Mouse (Mus musculus) embryonic facial prominence, embryonic 11.5 days (tissue): ENCODE measurements at regions not wholly inside any gene's neighbourhood (a gene's known extent, or its start where the extent isn't known, plus 50 kb on each side); places are given as distances from the start of the nearest gene placed in this dataset.

Experiments used
- ATAC-seq: fragments of 200-750 bp; cut with Nextera tagmentation; replicated peaks from 2 replicates; pipeline ENCODE4 v1.8.0; 2017; ENCODE audit warnings: low read depth; ENCODE audit not compliant: insufficient number of reproducible peaks, low FRiP score, low TSS enrichment
- DNase-seq: peaks from one replicate; pipeline ENCODE4 v3.0.0-alpha.2; 2015; ENCODE audit warnings: low spot score
- H3K27ac ChIP-seq: fragments of 300-500 bp; sonication (generic); replicated peaks from 2 replicates; pipeline ENCODE4 v1.5.1; 2014; ENCODE audit warnings: mild to moderate bottlenecking, low read depth, low read length, control low read depth
- H3K27me3 ChIP-seq: fragments of 300-500 bp; sonication (generic); 2 replicates; pipeline ENCODE4 v1.6.1; 2014; ENCODE audit warnings: mild to moderate bottlenecking, low read length, moderate library complexity, mixed read lengths; ENCODE audit not compliant: control insufficient read depth, insufficient read depth
- H3K36me3 ChIP-seq: fragments of 300-500 bp; sonication (generic); replicated peaks from 2 replicates; pipeline ENCODE4 v1.6.1; 2014; ENCODE audit warnings: low read depth, mild to moderate bottlenecking, low read length, moderate library complexity, mixed read lengths; ENCODE audit not compliant: control insufficient read depth, insufficient read depth
- H3K4me1 ChIP-seq: fragments of 300-500 bp; sonication (generic); 2 replicates; pipeline ENCODE4 v1.6.1; 2014; ENCODE audit warnings: low read length, mixed read lengths; ENCODE audit not compliant: control insufficient read depth, insufficient read depth
- H3K4me2 ChIP-seq: fragments of 300-500 bp; sonication (generic); 2 replicates; pipeline ENCODE4 v1.6.1; 2014; ENCODE audit warnings: low read depth, mild to moderate bottlenecking, control low read depth, low read length, moderate library complexity
- H3K4me3 ChIP-seq: fragments of 300-500 bp; sonication (generic); 2 replicates; pipeline ENCODE4 v1.5.1; 2014; ENCODE audit warnings: low read depth, low read length, control low read depth
- H3K9ac ChIP-seq: fragments of 300-500 bp; sonication (generic); replicated peaks from 2 replicates; pipeline ENCODE4 v1.6.1; 2014; ENCODE audit warnings: mild to moderate bottlenecking, control low read depth, low read length
- H3K9me3 ChIP-seq: fragments of 300-500 bp; sonication (generic); replicated peaks from 2 replicates; pipeline ENCODE4 v1.6.1; 2016; ENCODE audit warnings: mild to moderate bottlenecking, low read length, inconsistent platforms, mixed read lengths; ENCODE audit not compliant: control insufficient read depth
- WGBS: fragments of 180-500 bp; shearing (Covaris S2); extraction: QIAGEN DNeasy Blood & Tissue Kit; methylation state at CpG from one replicate; pipeline ENCODE4 v1.1.7; 2014; 5-methylcytosine and 5-hydroxymethylcytosine counted together

GRCm38 (mm10) chr15:50942429-50942828 lies 2942.3 kb upstream of the Gm7489 start:
- no peaks in the 10 kb centered on the region for H3K4me1 ChIP-seq
- ATAC-seq (no peak), DNase-seq (no peak)
- WGBS, result 92% methylated on average over 5 of the region's 5 CpGs
- no peak overlapping the region for H3K27ac ChIP-seq
- H3K9ac ChIP-seq, result no peak overlapping the region
- H3K4me2 ChIP-seq, result no peak overlapping the region
- no peaks in the 10 kb centered on the region for H3K9me3 ChIP-seq
- H3K27me3 ChIP-seq, result no peaks in the 10 kb centered on the region
- H3K36me3 ChIP-seq, result no peaks in the 10 kb centered on the region
- H3K4me3 ChIP-seq, result no peak overlapping the region

- Histone ChIP-seq H3K36me3 (no peaks in the 10 kb centered on the region), H3K4me2 (no peak overlapping the region), H3K4me3 (no peak overlapping the region), H3K27ac (no peak overlapping the region), H3K9me3 (no peaks in the 10 kb centered on the region), H3K4me1 (no peaks in the 10 kb centered on the region), H3K27me3 (no peaks in the 10 kb centered on the region), H3K9ac (no peak overlapping the region)
- WGBS, result 94% methylated on average over 4 of the region's 4 CpGs
- ATAC-seq (no peak), DNase-seq (no peak)
Measured at GRCm38 (mm10) chr15:50944976-50945375, 2939.7 kb upstream of the Gm7489 start.

GRCm38 (mm10) chr15:50959109-50959508 lies 2925.6 kb upstream of the Gm7489 start:
- no peak overlapping the region for H3K9ac ChIP-seq
- H3K9me3 ChIP-seq, result no peaks in the 10 kb centered on the region
- H3K36me3 ChIP-seq, result no peaks in the 10 kb centered on the region
- 88% methylated on average over 3 of the region's 3 CpGs for WGBS
- H3K4me1 ChIP-seq, result no peaks in the 10 kb centered on the region
- DNase-seq, result no peak
- no peak for ATAC-seq
- no peak overlapping the region for H3K27ac ChIP-seq
- no peak overlapping the region for H3K4me2 ChIP-seq
- no peak overlapping the region for H3K4me3 ChIP-seq
- no peaks in the 10 kb centered on the region for H3K27me3 ChIP-seq

- H3K4me1 ChIP-seq, result no peaks in the 10 kb centered on the region
- 55% methylated on average over 5 of the region's 5 CpGs for WGBS
- H3K4me2 ChIP-seq, result no peak overlapping the region
- H3K27me3 ChIP-seq, result no peaks in the 10 kb centered on the region
- no peak overlapping the region for H3K9ac ChIP-seq
- DNase-seq (no peak), ATAC-seq (no peak; the same call in 1 of the 2 replicates)
- H3K9me3 ChIP-seq, result no peaks in the 10 kb centered on the region
- no peak overlapping the region for H3K27ac ChIP-seq
- no peaks in the 10 kb centered on the region for H3K36me3 ChIP-seq
- H3K4me3 ChIP-seq, result no peak overlapping the region
Measured at GRCm38 (mm10) chr15:50963606-50964005, 2921.1 kb upstream of the Gm7489 start.

- H3K27ac ChIP-seq, result no peak overlapping the region
- no peaks in the 10 kb centered on the region for H3K36me3 ChIP-seq
- ATAC-seq, result no peak
- 91% methylated on average over 2 of the region's 2 CpGs for WGBS
- no peaks in the 10 kb centered on the region for H3K27me3 ChIP-seq
- H3K4me1 ChIP-seq, result no peaks in the 10 kb centered on the region
- DNase-seq, result no peak
- no peak overlapping the region for H3K4me3 ChIP-seq
- H3K4me2 ChIP-seq, result no peak overlapping the region
- no peaks in the 10 kb centered on the region for H3K9me3 ChIP-seq
- H3K9ac ChIP-seq, result no peak overlapping the region
Measured at GRCm38 (mm10) chr15:50964236-50964635, 2920.5 kb upstream of the Gm7489 start.

GRCm38 (mm10) chr15:50967176-50967575 lies 2917.5 kb upstream of the Gm7489 start:
- WGBS, result 75% methylated on average over 2 of the region's 2 CpGs
- no peaks in the 10 kb centered on the region for H3K36me3 ChIP-seq
- no peak overlapping the region for H3K4me3 ChIP-seq
- H3K9ac ChIP-seq, result no peak overlapping the region
- ATAC-seq (no peak), DNase-seq (no peak)
- H3K4me1 ChIP-seq, result no peaks in the 10 kb centered on the region
- H3K27me3 ChIP-seq, result no peaks in the 10 kb centered on the region
- H3K4me2 ChIP-seq, result no peak overlapping the region
- no peaks in the 10 kb centered on the region for H3K9me3 ChIP-seq
- H3K27ac ChIP-seq, result no peak overlapping the region

GRCm38 (mm10) chr15:50970637-50971036 lies 2914.1 kb upstream of the Gm7489 start:
- Histone ChIP-seq H3K9me3 (no peaks in the 10 kb centered on the region), H3K4me2 (no peak overlapping the region), H3K9ac (no peak overlapping the region), H3K36me3 (no peaks in the 10 kb centered on the region), H3K27me3 (no peaks in the 10 kb centered on the region), H3K4me3 (no peak overlapping the region), H3K4me1 (no peaks in the 10 kb centered on the region), H3K27ac (no peak overlapping the region)
- WGBS, result 86% methylated on average over 4 of the region's 4 CpGs
- ATAC-seq (no peak), DNase-seq (no peak)

GRCm38 (mm10) chr15:50972593-50972992 lies 2912.1 kb upstream of the Gm7489 start:
- H3K4me3 ChIP-seq, result no peak overlapping the region
- H3K4me1 ChIP-seq, result no peaks in the 10 kb centered on the region
- no peak overlapping the region for H3K27ac ChIP-seq
- H3K9me3 ChIP-seq, result no peaks in the 10 kb centered on the region
- ATAC-seq (no peak), DNase-seq (no peak)
- H3K9ac ChIP-seq, result no peak overlapping the region
- 85% methylated on average over 13 of the region's 13 CpGs for WGBS
- no peak overlapping the region for H3K4me2 ChIP-seq
- no peaks in the 10 kb centered on the region for H3K27me3 ChIP-seq
- H3K36me3 ChIP-seq, result no peaks in the 10 kb centered on the region
